Mouse (Mus musculus) Patski (cell line): ENCODE measurements at regions not wholly inside any gene's neighbourhood (a gene's known extent, or its start where the extent isn't known, plus 50 kb on each side); places are given as distances from the start of the nearest gene placed in this dataset.

Experiments used
- ATAC-seq: fragments of 100-300 bp; one replicate; pipeline ENCODE4 v1.8.0; 2021
- CTCF ChIA-PET: fragments of 350-600 bp; sonication (Branson Sonifier 250); formaldehyde crosslinking; loops from one replicate; lab custom pipeline; 2022; ENCODE audit warnings: inconsistent platforms; lab: Charles Lee
- POLR2A ChIA-PET: fragments of 350-600 bp; sonication (Branson Sonifier 250); formaldehyde crosslinking; loops from one replicate; lab custom pipeline; 2022; ENCODE audit warnings: antibody characterized with exemption, inconsistent platforms; lab: Charles Lee
- DNase-seq: peaks from one replicate; pipeline ENCODE4 v3.0.0-alpha.2; 2011; ENCODE audit warnings: low read depth, low spot score
- H3K27me3 ChIP-seq: fragments of 371-371 bp; one replicate; pipeline ENCODE4 v1.5.1; 2021
- CTCF ChIP-seq: fragments of 100-300 bp; IDR thresholded peaks from one replicate; pipeline ENCODE4 v1.5.1; 2021
- in situ Hi-C: fragments of 300-500 bp; cut with MboI; formaldehyde crosslinking; loops from 3 replicates; pipeline ENCODE4 v1.11.1; 2018; ENCODE audit warnings: low pct_unique_long_range_greater_than_20kb, mixed read lengths

DNA sequence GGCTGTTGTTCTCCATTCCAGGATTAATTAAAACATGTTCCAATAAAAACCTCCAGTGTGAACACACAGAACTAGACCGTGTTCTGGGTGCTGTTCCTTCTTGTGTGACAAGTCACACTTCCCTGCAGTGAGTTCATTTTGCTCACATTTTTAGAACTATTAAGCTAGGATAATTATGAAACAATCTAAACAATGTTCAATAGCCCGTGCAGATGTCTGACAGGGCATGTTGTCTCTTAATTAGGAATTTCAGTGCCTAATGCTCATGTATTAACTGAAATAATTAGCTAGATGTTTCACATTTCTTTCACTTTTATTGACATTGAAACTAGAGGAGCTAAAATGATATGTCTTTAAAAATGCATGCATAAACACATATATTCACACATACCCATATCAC is 291.5 kb downstream of the Rergl start:
- ATAC-seq, result no peak
- in situ Hi-C loops, result no loop called here
- CTCF ChIA-PET, result no interaction called here

DNA sequence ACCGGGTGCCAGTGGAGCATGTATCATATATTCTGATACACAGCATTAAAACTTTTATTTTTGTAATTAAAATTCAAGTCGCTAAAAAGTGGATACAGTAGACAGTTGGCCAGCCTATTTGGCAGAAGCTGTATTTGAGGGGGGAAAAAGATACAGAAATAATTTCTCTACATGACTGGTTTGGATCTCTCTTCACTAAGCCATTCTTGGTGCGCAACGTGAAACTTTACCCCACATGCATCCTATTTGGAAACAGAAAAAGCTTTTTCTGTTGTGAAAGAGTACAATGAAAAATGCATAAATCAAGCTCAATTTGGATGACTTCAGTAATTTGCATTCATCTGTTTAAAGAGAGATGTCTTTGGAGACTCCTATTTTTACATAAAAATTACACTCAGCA is 303.2 kb downstream of the Rergl start:
- CTCF ChIA-PET, result no interaction called here
- DNase-seq, result no peak
- POLR2A ChIA-PET, result no interaction called here
- in situ Hi-C loops, result no loop called here
- ATAC-seq, result no peak
- TF ChIP-seq CTCF, result no peak
- H3K27me3 ChIP-seq, result no peaks in the 10 kb centered on the region

More for the DNA sequence above, 291.5 kb downstream of the Rergl start:
- POLR2A ChIA-PET, result no interaction called here
- no peak for TF ChIP-seq CTCF
- no peak for DNase-seq
- no peaks in the 10 kb centered on the region for H3K27me3 ChIP-seq

DNA sequence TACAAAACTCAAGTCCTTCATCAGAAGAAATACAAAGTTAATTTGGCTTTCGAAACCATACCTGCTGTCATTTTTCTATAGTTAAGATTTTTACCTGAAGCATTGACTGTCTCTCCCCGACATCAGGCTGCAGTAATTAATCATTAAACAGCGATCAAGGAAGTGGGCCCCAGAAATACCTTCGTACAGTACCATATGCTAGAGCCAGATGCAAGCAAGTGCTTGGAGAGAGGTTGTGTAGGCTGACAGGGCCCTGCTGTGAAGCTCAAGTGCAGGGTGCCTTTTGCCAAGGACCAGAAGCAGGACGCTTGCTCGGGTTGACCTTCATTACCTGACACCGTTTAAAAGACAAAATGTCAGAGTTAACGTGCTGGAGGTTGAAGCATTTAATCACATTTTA is 315.3 kb downstream of the Rergl start:
- CTCF ChIA-PET, result no interaction called here
- DNase-seq, result no peak
- no peak for ATAC-seq
- in situ Hi-C loops, result no loop called here
- no peaks in the 10 kb centered on the region for H3K27me3 ChIP-seq
- no peak for TF ChIP-seq CTCF
- POLR2A ChIA-PET, result no interaction called here

DNA sequence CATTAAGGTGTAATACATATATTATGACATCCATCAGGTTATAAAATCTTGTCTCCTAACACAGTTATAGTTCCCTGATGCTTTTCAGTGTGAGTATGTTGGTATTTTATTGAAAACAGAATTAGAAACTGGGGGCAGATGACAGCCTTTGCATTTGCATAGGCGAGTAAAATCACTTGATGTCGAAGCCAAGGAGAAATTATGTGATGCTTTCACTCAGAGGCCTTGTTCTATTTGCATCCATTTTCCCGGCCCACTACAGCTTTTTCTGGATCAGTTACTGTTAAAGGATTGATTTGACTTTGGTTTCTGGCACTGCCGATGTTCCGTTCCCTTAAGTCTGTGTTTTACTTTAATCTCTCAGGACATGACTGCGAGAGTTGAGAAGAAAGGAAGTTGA is 341.4 kb downstream of the Rergl start:
- TF ChIP-seq CTCF, result no peak
- H3K27me3 ChIP-seq, result no peaks in the 10 kb centered on the region
- ATAC-seq, result no peak
- ChIA-PET CTCF (no interaction called here), POLR2A (no interaction called here)
- in situ Hi-C loops, result no loop called here
- no peak for DNase-seq

DNA sequence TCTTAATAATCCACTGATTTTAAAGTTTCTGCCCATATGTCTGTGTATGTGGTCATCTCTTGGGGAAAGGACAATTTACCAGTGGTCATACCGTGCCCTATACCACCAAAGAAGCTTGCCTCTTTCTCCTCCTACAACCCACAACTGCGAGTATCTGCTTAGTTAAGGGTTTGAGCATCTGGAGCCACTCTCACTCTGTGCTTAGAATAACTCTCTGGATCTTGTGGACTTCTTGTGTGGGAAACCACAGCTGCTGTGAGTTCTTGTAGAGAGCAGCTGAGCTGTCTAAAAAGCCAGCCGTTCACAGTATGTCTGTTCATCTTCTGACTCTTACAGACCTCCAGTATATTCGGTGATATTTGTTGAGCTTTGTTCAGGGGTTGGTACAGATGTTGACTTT is 342.0 kb downstream of the Rergl start:
- no peak for DNase-seq
- TF ChIP-seq CTCF, result no peak
- no peak for ATAC-seq
- POLR2A ChIA-PET, result no interaction called here
- no peaks in the 10 kb centered on the region for H3K27me3 ChIP-seq
- CTCF ChIA-PET, result no interaction called here
- in situ Hi-C loops, result no loop called here

DNA sequence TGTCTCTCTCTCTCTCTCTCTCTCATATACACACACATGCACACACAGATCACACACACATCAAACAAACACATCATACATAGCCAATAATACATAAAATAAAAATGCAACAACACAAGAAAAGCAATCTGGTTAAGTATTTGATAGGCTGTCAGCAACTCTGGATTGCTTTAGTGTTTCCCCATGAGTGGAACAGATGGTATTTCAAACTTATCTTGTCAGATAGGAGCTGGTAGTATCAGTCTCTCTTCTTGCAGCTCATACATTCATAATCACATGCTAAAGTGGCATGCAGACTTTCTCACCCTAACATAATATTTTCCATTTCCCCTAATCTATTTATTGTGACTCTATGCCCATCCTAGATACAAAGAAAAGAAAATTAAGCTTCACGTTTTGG is 347.0 kb downstream of the Rergl start:
- H3K27me3 ChIP-seq, result no peaks in the 10 kb centered on the region
- DNase-seq, result no peak
- CTCF ChIA-PET, result no interaction called here
- POLR2A ChIA-PET, result no interaction called here
- no peak for TF ChIP-seq CTCF
- in situ Hi-C loops, result no loop called here
- ATAC-seq, result no peak

DNA sequence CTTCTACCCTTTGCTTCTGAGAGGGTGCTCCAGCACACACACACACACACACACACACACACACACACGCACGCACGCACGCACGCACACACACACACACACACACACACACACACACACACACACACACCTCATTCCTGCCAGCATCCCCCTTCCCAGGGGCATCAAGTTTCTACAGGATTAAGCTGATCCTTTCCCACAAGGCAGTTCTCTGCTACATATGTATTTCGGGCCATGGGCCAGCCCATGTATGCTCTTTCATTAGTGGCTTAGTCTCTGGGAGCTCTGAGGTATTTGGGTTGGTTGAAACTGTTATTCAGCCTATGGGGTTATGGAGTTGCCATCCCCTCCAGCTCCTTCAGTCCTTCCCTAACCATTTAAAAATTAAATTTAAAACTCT is 366.1 kb downstream of the Rergl start:
- no peak for ATAC-seq
- in situ Hi-C loops, result no loop called here
- H3K27me3 ChIP-seq, result no peaks in the 10 kb centered on the region
- CTCF ChIA-PET, result interaction anchor here (1.1 to 2.4 kb wide), 3 partner anchors 9 to 18 kb away, joined by 3 to 7 read pairs (median 3); no protein-coding TSS in a partner anchor
- POLR2A ChIA-PET, result no interaction called here
- no peak for DNase-seq
- TF ChIP-seq CTCF, result no peak

DNA sequence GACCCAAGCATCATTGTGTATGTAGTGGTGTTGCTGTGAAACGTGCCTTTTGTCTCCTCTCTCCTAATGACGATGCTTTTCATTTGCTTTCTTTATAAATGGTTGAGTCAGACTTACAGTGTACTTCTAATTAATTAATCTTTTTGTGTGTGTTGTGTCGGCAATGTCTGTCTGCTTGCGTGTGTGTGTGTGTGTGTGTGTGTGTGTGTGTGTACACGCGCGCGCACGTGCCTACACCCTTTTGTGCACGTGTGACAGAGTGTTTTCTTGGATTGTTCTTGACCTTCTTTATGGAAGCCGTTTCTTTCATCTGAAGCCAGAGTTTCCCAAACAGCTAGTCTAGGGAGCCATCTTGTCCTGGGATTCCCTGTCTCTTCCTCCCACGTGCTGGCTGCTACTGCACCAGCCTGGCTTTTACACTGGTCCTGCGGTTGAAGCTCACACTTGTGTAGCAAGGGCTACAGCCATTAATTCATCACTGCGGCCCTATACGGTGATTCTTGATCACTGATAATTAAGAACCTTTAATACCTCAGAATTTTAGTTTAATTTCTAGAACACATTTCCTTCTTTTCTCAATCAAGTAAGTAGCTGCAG is 369.6 kb downstream of the Rergl start:
- no peak for ATAC-seq
- in situ Hi-C loops, result no loop called here
- no peaks in the 10 kb centered on the region for H3K27me3 ChIP-seq
- TF ChIP-seq CTCF, result no peak
- POLR2A ChIA-PET, result no interaction called here
- DNase-seq, result no peak
- CTCF ChIA-PET, result no interaction called here

DNA sequence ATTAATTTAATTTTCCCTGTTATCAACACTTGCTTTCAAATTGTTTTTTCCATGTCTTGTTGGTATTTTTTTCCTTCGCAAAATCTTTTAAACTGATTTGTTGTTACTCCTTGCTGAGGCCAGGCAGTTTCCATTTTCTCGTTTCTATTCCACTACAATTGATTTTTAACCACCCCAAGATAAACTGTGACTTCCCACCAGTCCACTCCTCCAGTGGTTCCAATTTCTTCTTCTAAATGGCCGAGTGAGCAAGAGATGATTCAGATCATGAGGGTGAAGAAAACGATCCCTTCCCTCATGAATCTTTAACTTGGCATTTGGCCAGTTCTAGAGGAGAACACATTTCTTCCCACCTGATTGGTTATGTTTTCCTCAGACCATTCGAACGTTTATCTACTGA is 393.5 kb downstream of the Rergl start:
- ChIA-PET CTCF (no interaction called here), POLR2A (no interaction called here)
- DNase-seq, result no peak
- no peak for TF ChIP-seq CTCF
- in situ Hi-C loops, result no loop called here
- H3K27me3 ChIP-seq, result no peaks in the 10 kb centered on the region
- no peak for ATAC-seq

DNA sequence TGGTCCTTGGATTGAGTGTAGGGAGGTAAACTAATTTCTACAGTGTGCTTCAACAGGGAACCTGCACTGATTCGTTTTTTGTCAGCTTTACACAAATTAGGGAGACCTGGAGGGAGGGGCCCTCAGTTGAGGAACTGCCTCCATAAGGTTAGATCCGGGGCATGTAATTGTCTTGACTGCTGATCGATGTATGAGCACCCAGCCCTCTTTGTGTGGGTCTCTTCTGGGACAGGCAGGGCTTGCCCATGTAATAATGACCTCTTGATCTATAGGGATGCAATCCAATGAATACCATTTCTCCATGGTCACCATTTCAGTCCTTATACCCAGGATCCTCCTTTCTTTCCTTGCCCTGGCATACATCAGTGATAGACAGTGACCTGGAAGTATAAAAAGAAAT is 398.4 kb downstream of the Rergl start:
- H3K27me3 ChIP-seq, result no peaks in the 10 kb centered on the region
- TF ChIP-seq CTCF, result no peak
- in situ Hi-C loops, result no loop called here
- ATAC-seq, result no peak
- no peak for DNase-seq
- POLR2A ChIA-PET, result no interaction called here
- CTCF ChIA-PET, result interaction anchor here (1.2 kb wide), 1 partner anchor 14 kb away, joined by 3 read pairs; no protein-coding TSS in a partner anchor

DNA sequence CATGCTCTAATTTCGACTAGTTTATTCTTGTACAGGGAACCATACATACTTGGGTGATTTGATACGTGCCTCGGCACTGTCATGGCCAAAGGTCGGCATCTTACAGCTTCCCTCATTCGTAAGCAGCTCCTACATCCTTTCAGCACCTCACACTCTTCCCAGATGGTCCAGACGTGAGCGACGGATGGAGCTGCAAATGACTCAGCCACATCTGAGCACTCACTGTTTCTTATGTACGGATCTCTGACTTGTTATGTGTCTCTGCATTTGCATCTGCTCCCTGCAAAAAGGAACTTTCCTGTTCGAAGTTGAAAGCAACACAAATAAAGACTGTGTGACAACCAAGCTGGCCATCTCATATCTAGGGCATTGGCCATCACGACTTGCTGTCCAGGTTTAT is 402.5 kb downstream of the Rergl start:
- DNase-seq (no peak), ATAC-seq (no peak)
- H3K27me3 ChIP-seq, result no peaks in the 10 kb centered on the region
- no peak for TF ChIP-seq CTCF
- ChIA-PET CTCF (no interaction called here), POLR2A (no interaction called here)
- in situ Hi-C loops, result no loop called here

DNA sequence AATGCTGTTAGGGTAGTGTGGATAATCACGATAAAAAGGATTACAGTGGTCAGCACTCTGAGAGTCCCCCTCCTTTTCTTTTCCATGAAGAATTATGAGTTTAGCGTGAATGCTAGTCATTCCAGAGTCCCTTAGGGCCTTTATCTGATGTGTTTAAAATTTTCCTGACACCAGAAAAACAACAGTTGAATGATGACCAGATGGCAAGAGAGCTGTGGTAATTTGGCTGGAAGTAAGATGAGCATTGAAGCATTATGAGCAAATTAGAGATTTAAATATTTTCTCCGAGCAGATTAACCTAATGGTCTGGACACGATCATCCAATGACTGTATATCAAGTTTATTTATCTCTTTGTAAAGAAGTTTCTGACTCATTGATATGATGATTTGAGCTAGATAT is 417.1 kb upstream of the Igbp1b start:
- no peak for TF ChIP-seq CTCF
- CTCF ChIA-PET, result no interaction called here
- DNase-seq, result no peak
- POLR2A ChIA-PET, result no interaction called here
- in situ Hi-C loops, result no loop called here
- ATAC-seq, result no peak
- H3K27me3 ChIP-seq, result no peaks in the 10 kb centered on the region
